In genomic region chr13:25548551-25548950, GRCm38 (mm10) we compare ENCODE assay signal across 15 mouse cellular contexts.
"Had no signal": no experiment of that assay in that cellular context is flagged by ENCODE, and none has a peak within 500 bp of the region (broad histone marks: within the 10 kb centered on the region; RNA-seq: fewer than 3 reads in every experiment).

No protein-coding gene starts in this region.

- H3K9me3 ChIP-seq: limb, embryonic 15.5 days; liver, embryonic 12.5 days; lung, embryonic 15.5 days had no signal

- H3K27me3 ChIP-seq: limb, embryonic 15.5 days; liver, embryonic 12.5 days; lung, embryonic 15.5 days; megakaryocyte, embryonic 14.5 days; neural tube, embryonic 12.5 days had no signal

- H3K4me1 ChIP-seq: limb, embryonic 15.5 days; liver, embryonic 12.5 days; lung, embryonic 15.5 days; megakaryocyte, embryonic 14.5 days; neural tube, embryonic 12.5 days had no signal

- DNase-seq: kidney, adult 8-10 months; kidney, postnatal 25 days; layer of hippocampus, adult 9-11 months; layer of hippocampus, postnatal 36 days; lung, postnatal 14 days; right cerebral cortex, adult 18-20 months; right cerebral cortex, postnatal 25 days; thymus, postnatal 36 days had no signal

- ATAC-seq: liver, embryonic 12.5 days had no signal

- H3K9ac ChIP-seq: limb, embryonic 15.5 days; liver, embryonic 12.5 days; lung, embryonic 15.5 days; neural tube, embryonic 12.5 days had no signal

- H3K36me3 ChIP-seq: limb, embryonic 15.5 days; liver, embryonic 12.5 days; lung, embryonic 15.5 days; neural tube, embryonic 12.5 days had no signal

- H3K4me2 ChIP-seq: limb, embryonic 15.5 days; liver, embryonic 12.5 days; lung, embryonic 15.5 days; neural tube, embryonic 12.5 days had no signal

- H3K27ac ChIP-seq: limb, embryonic 15.5 days; liver, embryonic 12.5 days; lung, embryonic 15.5 days; macrophage; neural tube, embryonic 12.5 days had no signal

- H3K4me3 ChIP-seq: limb, embryonic 15.5 days; liver, embryonic 12.5 days; lung, embryonic 15.5 days; megakaryocyte, embryonic 14.5 days; myocyte; neural tube, embryonic 12.5 days had no signal
